Mouse (Mus musculus): Measurements from ENCODE around the gene Adpgk. TPM values are rescaled to one million over a fixed set of nuclear protein-coding genes. Genes with fewer than 3 reads are reported as not detected.

Gene Adpgk
- polyA plus RNA-seq, 1 experiment from 2014 or later, result 24.0 TPM

DNA sequence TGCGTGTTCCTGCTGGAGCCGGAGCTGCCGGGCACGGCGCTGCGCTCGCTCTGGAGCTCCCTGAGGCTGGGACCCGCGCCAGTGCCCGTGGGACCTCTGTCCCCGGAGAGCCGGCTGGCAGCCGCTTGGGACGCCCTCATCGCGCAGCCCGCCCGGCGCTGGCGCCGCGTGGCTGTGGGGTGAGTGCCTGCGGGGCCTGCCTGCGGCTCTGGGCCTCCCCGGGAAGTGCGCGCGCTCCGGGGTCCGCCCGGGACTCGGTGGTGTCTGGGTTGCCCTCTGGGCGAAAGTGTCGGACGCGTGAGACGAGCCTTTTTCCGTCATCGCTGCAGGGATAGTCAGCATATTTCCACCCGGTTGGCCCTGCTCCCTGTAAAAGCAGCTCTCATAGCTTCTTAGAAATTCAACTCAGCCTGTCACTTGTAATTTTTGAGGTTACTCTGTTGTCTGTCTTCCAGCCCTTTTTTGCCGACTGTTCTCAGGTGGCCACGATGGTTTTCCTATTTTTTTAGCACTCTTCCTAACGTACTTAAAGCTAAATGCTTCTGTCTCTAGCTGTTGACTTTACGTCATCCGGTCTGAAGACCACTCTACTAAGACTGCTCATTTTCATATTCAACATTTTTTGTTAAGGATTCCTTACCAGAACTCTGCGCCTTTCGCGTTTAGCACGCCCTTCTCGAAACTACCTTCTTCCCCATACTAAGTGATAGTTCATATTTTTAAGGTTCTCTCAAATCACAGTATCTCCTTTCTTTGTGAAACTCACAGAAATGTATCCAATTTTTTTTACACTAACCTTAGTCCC, 532 bp downstream of the Adpgk start:
- no peaks in the 10 kb centered on the region for H3K27me3 ChIP-seq (ENCODE audit: control insufficient read depth, insufficient read depth, low read length)
- peak overlapping the region; percentile 87 for H3K4me2 ChIP-seq (ENCODE audit: low read length)
- peak; percentile 56; the same call in 1 of the 2 replicates for ATAC-seq (ENCODE audit: insufficient number of reproducible peaks, insufficient read depth, low FRiP score, low read depth)
- H3K36me3 ChIP-seq (ENCODE audit: control insufficient read depth, insufficient read depth, low read length), result no peaks in the 10 kb centered on the region
- 1% methylated on average over 49 of the region's 50 CpGs for WGBS
- H3K4me1 ChIP-seq (ENCODE audit: control insufficient read depth in 2 of 2, insufficient read depth in 2 of 2, low read length in 2 of 2), result peaks cover 10 to 19% of the 10 kb centered on the region in 2 experiments
- H3K4me3 ChIP-seq (ENCODE audit: control insufficient read depth in 1 of 2, insufficient read depth in 1 of 2, low read depth in 1 of 2, low read length in 2 of 2), result peak overlapping the region; percentile 87 to 92
- H3K9ac ChIP-seq (ENCODE audit: low read length), result peak overlapping the region; percentile 91
- H3K9me3 ChIP-seq (ENCODE audit: control insufficient read depth, low read length), result no peaks in the 10 kb centered on the region
- peak overlapping the region; percentile 85 to 91 for H3K27ac ChIP-seq (replicated peaks in 1 of 2; ENCODE audit: control insufficient read depth in 1 of 2, insufficient read depth in 1 of 2, low read depth in 2 of 2, low read length in 2 of 2)

DNA sequence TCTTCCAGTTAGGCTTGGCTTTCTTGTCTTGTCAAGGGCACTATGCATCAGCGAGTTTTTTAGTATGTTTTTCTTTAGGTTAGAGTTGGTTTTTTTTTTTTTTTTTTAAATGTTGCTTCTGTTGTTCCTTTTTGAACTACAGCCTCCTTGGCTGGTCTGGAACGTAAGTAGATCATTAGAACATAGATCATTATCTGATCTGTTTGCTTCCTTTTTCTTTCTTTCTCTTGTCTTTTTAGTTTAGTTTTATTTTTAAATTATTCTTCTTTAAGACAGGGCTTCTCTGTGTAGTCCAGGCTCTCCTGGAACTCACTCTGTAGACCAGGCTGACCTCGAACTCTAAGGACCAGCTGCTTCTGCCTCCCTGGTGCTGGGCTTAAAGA, 1.1 kb downstream of the Adpgk start:
- no peak for ATAC-seq (ENCODE audit: insufficient number of reproducible peaks, insufficient read depth, low FRiP score, low read depth)
- Histone ChIP-seq H3K4me2 (ENCODE audit: low read length) (peak overlapping the region; percentile 87), H3K9ac (ENCODE audit: low read length) (peak overlapping the region; percentile 91), H3K36me3 (ENCODE audit: control insufficient read depth, insufficient read depth, low read length) (peaks cover 3% of the 10 kb centered on the region), H3K27me3 (ENCODE audit: control insufficient read depth, insufficient read depth, low read length) (no peaks in the 10 kb centered on the region), H3K4me3 (ENCODE audit: control insufficient read depth in 1 of 2, insufficient read depth in 1 of 2, low read depth in 1 of 2, low read length in 2 of 2) (peak overlapping the region in 1 of 2 experiments; percentile 87; a peak in 2 of 4 replicates), H3K9me3 (ENCODE audit: control insufficient read depth, low read length) (no peaks in the 10 kb centered on the region), H3K4me1 (ENCODE audit: control insufficient read depth in 2 of 2, insufficient read depth in 2 of 2, low read length in 2 of 2) (peaks cover 10 to 19% of the 10 kb centered on the region in 2 experiments), H3K27ac (replicated peaks in 1 of 2; ENCODE audit: control insufficient read depth in 1 of 2, insufficient read depth in 1 of 2, low read depth in 2 of 2, low read length in 2 of 2) (no peak overlapping the region)
- WGBS, result 42% methylated on average over 3 of the region's 3 CpGs

GRCm38 (mm10) chr9:59296419-59296818, 5.1 kb downstream of the Adpgk start:
- no peak overlapping the region for H3K27ac ChIP-seq (replicated peaks in 1 of 2; ENCODE audit: control insufficient read depth in 1 of 2, insufficient read depth in 1 of 2, low read depth in 2 of 2, low read length in 2 of 2)
- no peaks in the 10 kb centered on the region for H3K27me3 ChIP-seq (ENCODE audit: control insufficient read depth, insufficient read depth, low read length)
- no peak overlapping the region for H3K9ac ChIP-seq (ENCODE audit: low read length)
- peaks cover 2 to 6% of the 10 kb centered on the region in 2 experiments; a peak in 3 of 4 replicates for H3K4me1 ChIP-seq (ENCODE audit: control insufficient read depth in 2 of 2, insufficient read depth in 2 of 2, low read length in 2 of 2)
- no peak overlapping the region for H3K4me3 ChIP-seq (ENCODE audit: control insufficient read depth in 1 of 2, insufficient read depth in 1 of 2, low read depth in 1 of 2, low read length in 2 of 2)
- WGBS, result 76% methylated on average over 2 of the region's 2 CpGs
- no peak overlapping the region for H3K4me2 ChIP-seq (ENCODE audit: low read length)
- H3K9me3 ChIP-seq (ENCODE audit: control insufficient read depth, low read length), result no peaks in the 10 kb centered on the region
- ATAC-seq (ENCODE audit: insufficient number of reproducible peaks, insufficient read depth, low FRiP score, low read depth), result no peak
- H3K36me3 ChIP-seq (ENCODE audit: control insufficient read depth, insufficient read depth, low read length), result peaks cover 40% of the 10 kb centered on the region

GRCm38 (mm10) chr9:59307890-59308289, 16.5 kb downstream of the Adpgk start:
- Histone ChIP-seq H3K4me1 (ENCODE audit: control insufficient read depth in 2 of 2, insufficient read depth in 2 of 2, low read length in 2 of 2) (0 out of 4 replicates have a peak, but pooled peaks cover 0 to 2% of the 10 kb centered on the region in 2 experiments), H3K27ac (replicated peaks in 1 of 2; ENCODE audit: control insufficient read depth in 1 of 2, insufficient read depth in 1 of 2, low read depth in 2 of 2, low read length in 2 of 2) (no peak overlapping the region), H3K9me3 (ENCODE audit: control insufficient read depth, low read length) (no peaks in the 10 kb centered on the region), H3K4me2 (ENCODE audit: low read length) (no peak overlapping the region), H3K36me3 (ENCODE audit: control insufficient read depth, insufficient read depth, low read length) (peaks cover 80% of the 10 kb centered on the region), H3K9ac (ENCODE audit: low read length) (no peak overlapping the region), H3K27me3 (ENCODE audit: control insufficient read depth, insufficient read depth, low read length) (no peaks in the 10 kb centered on the region), H3K4me3 (ENCODE audit: control insufficient read depth in 1 of 2, insufficient read depth in 1 of 2, low read depth in 1 of 2, low read length in 2 of 2) (no peak overlapping the region)
- ATAC-seq (ENCODE audit: insufficient number of reproducible peaks, insufficient read depth, low FRiP score, low read depth), result no peak
- 63% methylated on average over 2 of the region's 2 CpGs for WGBS

- H3K9me3 ChIP-seq (ENCODE audit: control insufficient read depth, low read length), result no peaks in the 10 kb centered on the region
- H3K27ac ChIP-seq (replicated peaks in 1 of 2; ENCODE audit: control insufficient read depth in 1 of 2, insufficient read depth in 1 of 2, low read depth in 2 of 2, low read length in 2 of 2), result no peak overlapping the region
- 79% methylated on average over 8 of the region's 8 CpGs for WGBS
- H3K4me3 ChIP-seq (ENCODE audit: control insufficient read depth in 1 of 2, insufficient read depth in 1 of 2, low read depth in 1 of 2, low read length in 2 of 2), result no peak overlapping the region
- 0 out of 4 replicates have a peak, but pooled peaks cover 0 to 2% of the 10 kb centered on the region in 2 experiments for H3K4me1 ChIP-seq (ENCODE audit: control insufficient read depth in 2 of 2, insufficient read depth in 2 of 2, low read length in 2 of 2)
- ATAC-seq (ENCODE audit: insufficient number of reproducible peaks, insufficient read depth, low FRiP score, low read depth), result no peak
- H3K27me3 ChIP-seq (ENCODE audit: control insufficient read depth, insufficient read depth, low read length), result no peaks in the 10 kb centered on the region
- no peak overlapping the region for H3K9ac ChIP-seq (ENCODE audit: low read length)
- H3K4me2 ChIP-seq (ENCODE audit: low read length), result no peak overlapping the region
- peaks cover 85% of the 10 kb centered on the region for H3K36me3 ChIP-seq (ENCODE audit: control insufficient read depth, insufficient read depth, low read length)
These were observed 19.4 kb downstream of the Adpgk start for GRCm38 (mm10) chr9:59310582-59311283.

- H3K27ac ChIP-seq (replicated peaks in 1 of 2; ENCODE audit: control insufficient read depth in 1 of 2, insufficient read depth in 1 of 2, low read depth in 2 of 2, low read length in 2 of 2), result no peak overlapping the region
- peaks cover 87% of the 10 kb centered on the region for H3K36me3 ChIP-seq (ENCODE audit: control insufficient read depth, insufficient read depth, low read length)
These were observed 19.9 kb downstream of the Adpgk start for GRCm38 (mm10) chr9:59311284-59311670.

GRCm38 (mm10) chr9:59316206-59316605, 24.8 kb downstream of the Adpgk start:
- Histone ChIP-seq H3K36me3 (ENCODE audit: control insufficient read depth, insufficient read depth, low read length) (peaks cover 60% of the 10 kb centered on the region), H3K27ac (replicated peaks in 1 of 2; ENCODE audit: control insufficient read depth in 1 of 2, insufficient read depth in 1 of 2, low read depth in 2 of 2, low read length in 2 of 2) (no peak overlapping the region), H3K9ac (ENCODE audit: low read length) (no peak overlapping the region), H3K27me3 (ENCODE audit: control insufficient read depth, insufficient read depth, low read length) (no peaks in the 10 kb centered on the region), H3K4me1 (ENCODE audit: control insufficient read depth in 2 of 2, insufficient read depth in 2 of 2, low read length in 2 of 2) (0 out of 4 replicates have a peak, but pooled peaks cover 0 to under 1% of the 10 kb centered on the region in 2 experiments), H3K9me3 (ENCODE audit: control insufficient read depth, low read length) (no peaks in the 10 kb centered on the region), H3K4me2 (ENCODE audit: low read length) (no peak overlapping the region), H3K4me3 (ENCODE audit: control insufficient read depth in 1 of 2, insufficient read depth in 1 of 2, low read depth in 1 of 2, low read length in 2 of 2) (no peak overlapping the region)
- no peak for ATAC-seq (ENCODE audit: insufficient number of reproducible peaks, insufficient read depth, low FRiP score, low read depth)
- 92% methylated on average over 3 of the region's 3 CpGs for WGBS

More at GRCm38 (mm10) chr9:59311284-59311670, 19.9 kb downstream of the Adpgk start:
- ATAC-seq (ENCODE audit: insufficient number of reproducible peaks, insufficient read depth, low FRiP score, low read depth), result no peak
- WGBS, result 92% methylated on average over 3 of the region's 3 CpGs
- Histone ChIP-seq H3K9me3 (ENCODE audit: control insufficient read depth, low read length) (no peaks in the 10 kb centered on the region), H3K4me2 (ENCODE audit: low read length) (no peak overlapping the region), H3K4me1 (ENCODE audit: control insufficient read depth in 2 of 2, insufficient read depth in 2 of 2, low read length in 2 of 2) (0 out of 4 replicates have a peak, but pooled peaks cover 0 to 2% of the 10 kb centered on the region in 2 experiments), H3K4me3 (ENCODE audit: control insufficient read depth in 1 of 2, insufficient read depth in 1 of 2, low read depth in 1 of 2, low read length in 2 of 2) (no peak overlapping the region), H3K27me3 (ENCODE audit: control insufficient read depth, insufficient read depth, low read length) (no peaks in the 10 kb centered on the region), H3K9ac (ENCODE audit: low read length) (no peak overlapping the region)
